Mouse (Mus musculus) large intestine, adult 2 months (tissue): ENCODE results near the gene Trp73. TPM values are rescaled to one million over a fixed set of nuclear protein-coding genes. Genes with fewer than 3 reads are reported as not detected.
A peak's percentile ranks its signal among the peaks of the same experiment; 100 is the strongest.

Experiments
- DNase-seq: peaks from one replicate; pipeline ENCODE4 v3.0.0-alpha.2; 2012; ENCODE audit warnings: low read depth, low spot score
- WGBS: fragments of 180-500 bp; shearing (Covaris S2); methylation state at CpG from one replicate; pipeline ENCODE4 v1.1.7; 2018; 5-methylcytosine and 5-hydroxymethylcytosine counted together
- polyA plus RNA-seq: library from polyadenylated mRNA; depleted of rRNA; stranded (reverse); fragments of >200 nt; gene quantifications from 2 replicates; pipeline ENCODE4 v1.2.3, GENCODE M21; 2012

The Trp73 gene
- polyA plus RNA-seq, 1 experiment: 0.07 TPM

DNA sequence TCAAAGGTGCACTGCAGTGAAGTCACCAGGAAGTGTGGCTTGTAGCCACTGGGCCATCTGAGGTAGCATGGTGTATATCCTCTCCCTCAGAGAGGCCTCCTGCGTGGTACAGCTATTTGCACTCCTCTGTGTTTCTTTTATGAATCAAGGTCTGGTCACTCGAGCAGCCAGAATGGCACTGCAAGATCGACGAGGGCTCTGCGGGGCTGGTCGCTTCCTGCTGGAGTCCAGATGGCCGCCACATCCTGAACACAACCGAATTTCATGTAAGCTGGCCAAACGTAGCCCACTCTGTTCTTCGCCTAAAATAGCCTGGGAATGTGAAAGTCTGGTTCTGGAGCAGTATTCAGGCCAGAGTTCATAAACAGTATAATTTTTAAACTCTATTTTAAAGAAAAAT lies 6.3 kb upstream of the Trp73 start:
- 76% methylated on average over 10 of the region's 10 CpGs for WGBS
- DNase-seq: no peak

DNA sequence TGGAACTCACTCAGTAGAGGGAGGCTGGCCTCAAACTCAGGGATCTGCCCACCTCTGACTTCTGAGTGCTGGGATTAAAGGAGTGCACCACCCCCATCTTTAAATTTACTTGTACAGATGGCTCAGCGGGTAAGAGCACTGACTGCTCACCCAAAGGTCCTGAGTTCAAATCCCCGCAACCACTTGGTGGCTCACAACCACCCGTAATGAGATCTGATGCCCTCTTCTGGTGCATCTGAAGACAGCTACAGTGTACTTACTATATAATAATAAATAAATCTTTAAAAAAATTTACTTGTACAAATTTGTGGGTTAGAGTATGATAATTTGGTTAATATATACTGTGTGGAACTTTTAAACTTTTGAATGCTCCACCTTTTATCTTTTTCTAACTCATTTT lies 4.7 kb upstream of the Trp73 start:
- no peak for DNase-seq
- WGBS: 89% methylated on average over 3 of the region's 3 CpGs

DNA sequence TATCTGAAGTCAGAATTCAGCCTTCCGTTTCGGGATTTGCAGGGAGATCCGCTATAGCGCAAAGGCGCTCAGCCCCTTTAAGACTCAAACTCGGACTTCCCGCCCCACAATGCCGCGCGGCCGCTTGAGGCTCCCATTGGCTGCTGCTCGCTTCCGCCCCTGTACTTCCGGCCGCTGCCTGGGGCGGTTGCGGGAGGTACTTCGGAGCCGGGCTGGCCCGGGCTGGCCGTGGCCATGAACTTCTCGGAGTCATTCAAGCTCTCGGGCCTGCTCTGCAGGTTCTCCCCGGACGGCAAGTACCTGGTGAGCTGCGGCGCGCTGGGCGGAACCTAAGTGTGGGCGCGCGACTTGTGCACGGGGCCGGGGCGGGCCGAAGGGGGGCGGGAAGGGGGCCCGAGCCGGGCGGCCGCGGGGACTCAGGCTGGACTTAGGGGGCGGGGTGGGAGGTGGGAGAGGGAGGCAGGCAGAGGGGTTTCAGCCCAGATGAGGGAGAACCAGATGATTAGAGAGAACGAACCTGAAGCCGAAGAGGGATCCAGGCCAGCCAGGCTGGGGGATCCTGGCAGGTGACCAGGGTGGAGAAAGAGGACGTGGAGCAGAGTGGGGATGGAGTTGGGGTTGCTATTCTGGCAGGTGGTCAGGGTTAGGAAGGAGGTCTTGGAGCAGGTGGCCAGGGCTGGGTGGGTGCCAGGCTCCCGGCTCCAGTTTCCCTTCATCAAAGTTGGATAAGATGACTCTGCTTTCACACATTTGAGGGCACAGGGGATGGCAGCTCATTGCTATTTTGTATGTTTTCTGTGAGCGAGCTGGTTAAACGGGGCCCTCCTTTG lies 2.4 kb upstream of the Trp73 start, which contains the start of gene Wrap73:
Gene Wrap73 (plus strand): TSS at position 162 of the 830 bp plus-strand sequence.
- under 1% methylated on average over 49 of the region's 49 CpGs for WGBS
- DNase-seq: peak; percentile 58

DNA sequence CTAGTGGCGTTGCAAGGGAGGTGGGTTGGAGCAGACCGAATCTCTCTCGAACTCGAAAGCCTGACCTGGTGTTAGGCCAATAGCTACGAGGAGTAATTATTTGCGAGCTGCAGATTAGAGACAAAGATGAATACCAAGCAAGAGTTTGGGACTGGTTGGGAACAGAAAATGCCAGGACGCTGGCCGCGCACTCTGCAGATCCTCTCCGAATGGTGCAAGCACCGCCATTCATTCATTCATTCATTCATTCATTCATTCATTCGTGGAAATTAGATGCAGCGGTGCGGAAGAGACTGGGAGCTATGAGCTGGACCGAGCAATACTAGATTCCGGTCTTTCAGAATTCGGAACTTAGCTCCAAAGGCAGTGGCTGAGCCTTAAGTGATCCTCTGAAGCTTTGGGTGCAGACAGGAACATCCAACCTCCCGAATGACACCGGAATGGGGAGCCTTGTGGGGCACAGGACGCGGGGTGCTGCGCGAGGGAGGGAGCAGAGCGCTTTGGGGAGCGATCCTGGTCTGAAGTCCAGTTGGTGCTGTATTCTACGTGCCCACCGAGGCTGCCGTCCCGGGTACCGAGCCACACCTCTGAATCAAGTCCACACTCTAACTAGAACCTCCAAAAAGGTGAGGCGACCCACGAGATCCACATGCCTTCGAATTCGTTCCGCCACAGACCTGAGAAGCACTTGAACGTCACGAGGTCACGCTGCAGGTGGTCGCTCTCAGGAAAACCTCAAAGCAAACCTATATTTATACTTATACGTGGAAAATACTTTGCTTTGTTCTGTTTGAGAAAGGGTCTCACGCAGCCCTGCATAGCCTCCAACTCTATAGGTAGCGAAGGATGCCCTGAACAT lies 1.2 kb upstream of the Trp73 start:
- DNase-seq: no peak
- WGBS: 2% methylated on average over 42 of the region's 42 CpGs

DNA sequence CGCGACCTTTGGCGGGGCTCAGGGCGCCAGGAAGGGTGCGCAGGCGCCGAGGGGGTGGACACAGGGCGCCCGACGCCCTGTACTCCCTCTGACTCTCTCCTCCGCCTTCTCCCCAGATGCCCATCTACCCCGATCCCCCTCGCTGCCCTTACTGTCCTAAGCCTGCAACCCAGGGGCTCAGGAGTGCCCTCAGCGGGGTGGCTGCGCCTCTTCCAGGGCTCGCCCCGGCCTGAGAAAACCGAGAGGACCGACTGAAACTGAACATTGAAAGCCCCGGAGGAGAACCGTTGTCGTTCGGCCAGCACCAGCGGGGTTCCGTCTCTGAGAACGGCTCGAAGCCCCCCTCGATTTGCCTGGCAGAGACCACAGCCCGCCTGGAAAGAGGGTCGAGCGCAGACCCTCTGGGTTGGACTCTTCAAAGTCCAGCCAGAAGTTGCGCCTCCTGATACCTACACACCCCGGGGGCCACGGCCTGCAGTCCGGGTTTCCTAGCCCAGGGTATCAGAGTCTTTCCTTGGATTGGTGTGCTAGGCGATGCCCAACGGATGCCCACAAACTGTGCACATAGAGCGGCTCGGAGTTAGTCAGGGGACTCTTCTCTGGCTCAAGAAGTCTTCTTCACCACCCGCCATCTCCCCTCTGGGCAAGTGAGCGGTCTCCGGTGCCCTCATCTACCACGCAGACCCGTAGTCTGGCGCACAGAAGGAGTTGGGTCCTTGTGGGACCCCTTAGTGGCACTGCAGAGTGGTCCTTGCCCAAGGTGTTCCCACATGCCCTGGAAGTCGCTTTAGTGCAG lies 403 bp upstream of the Trp73 start:
- no peak for DNase-seq
- 4% methylated on average over 46 of the region's 46 CpGs for WGBS

DNA sequence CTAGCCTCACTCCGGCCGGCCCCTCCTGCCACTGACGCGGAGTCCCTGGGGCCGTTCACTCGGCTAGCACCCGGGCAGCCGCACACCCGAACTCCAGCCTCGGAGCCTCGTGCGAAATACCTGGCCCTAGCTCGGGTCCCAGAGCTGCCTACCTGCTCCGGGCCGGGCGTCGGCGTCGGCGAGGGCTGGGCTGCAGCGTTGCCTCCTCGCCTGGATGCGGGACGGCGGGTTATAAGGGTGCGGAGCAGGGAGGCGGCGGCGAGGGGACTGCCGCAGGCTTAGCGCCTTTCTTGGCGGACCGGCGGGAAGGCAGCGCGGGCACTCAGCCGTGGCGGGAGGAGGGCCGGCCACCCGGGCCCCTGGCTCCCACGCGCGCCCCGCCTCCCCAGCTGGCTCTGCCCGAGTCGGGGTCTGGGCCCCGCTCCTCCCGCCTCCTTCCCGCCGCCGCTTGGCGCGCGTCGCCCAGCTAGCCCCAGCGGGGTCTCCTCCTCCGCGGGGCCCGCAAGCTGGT lies 282 bp downstream of the Trp73 start:
- 2% methylated on average over 44 of the region's 59 CpGs for WGBS
- no peak for DNase-seq

DNA sequence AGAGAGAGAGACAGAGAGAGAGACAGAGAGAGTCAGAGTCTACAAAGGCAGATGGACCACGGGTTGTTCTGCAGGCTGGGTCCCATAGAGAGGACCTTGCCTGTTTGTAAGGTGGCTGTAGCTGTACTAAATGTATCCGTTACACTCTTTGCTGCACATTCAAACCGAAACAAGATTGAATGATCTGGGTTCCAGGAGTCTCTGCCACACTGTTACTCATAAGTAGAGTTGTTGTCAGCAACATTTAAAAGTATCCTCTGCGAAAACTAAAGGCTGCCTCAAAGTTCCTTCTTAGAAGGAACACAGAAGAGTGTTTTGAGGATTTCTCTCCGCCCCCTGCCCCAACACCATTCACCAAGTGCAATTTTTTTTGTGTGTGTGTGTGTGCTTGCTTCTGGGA lies 2.9 kb downstream of the Trp73 start:
- no peak for DNase-seq
- 56% methylated on average over 5 of the region's 5 CpGs for WGBS

- WGBS: 51% methylated on average over 4 of the region's 4 CpGs
Observed at GRCm38 (mm10) chr4:154134803-154135202, 5.2 kb downstream of the Trp73 start.

DNA sequence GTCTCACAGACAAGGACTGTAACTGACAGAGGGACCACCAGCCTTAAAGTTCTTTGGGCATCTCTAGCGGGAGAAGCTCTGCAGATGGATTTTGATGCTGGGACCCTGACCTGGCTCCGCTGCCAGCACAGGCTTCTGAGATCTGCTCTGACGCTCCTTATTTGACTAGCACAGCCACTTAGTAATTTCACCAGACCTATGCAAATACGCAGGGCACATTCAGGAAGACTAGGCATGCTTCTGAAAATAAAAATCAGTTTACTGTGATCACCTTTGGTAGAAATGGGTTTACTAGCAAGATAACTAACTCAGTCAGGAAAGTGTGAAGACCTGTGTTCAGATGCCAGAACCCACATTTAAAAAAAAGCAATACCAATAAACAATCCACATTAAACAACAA lies 8.1 kb downstream of the Trp73 start:
- 76% methylated on average over 4 of the region's 4 CpGs for WGBS

More at GRCm38 (mm10) chr4:154134803-154135202, 5.2 kb downstream of the Trp73 start:
- no peak for DNase-seq

DNA sequence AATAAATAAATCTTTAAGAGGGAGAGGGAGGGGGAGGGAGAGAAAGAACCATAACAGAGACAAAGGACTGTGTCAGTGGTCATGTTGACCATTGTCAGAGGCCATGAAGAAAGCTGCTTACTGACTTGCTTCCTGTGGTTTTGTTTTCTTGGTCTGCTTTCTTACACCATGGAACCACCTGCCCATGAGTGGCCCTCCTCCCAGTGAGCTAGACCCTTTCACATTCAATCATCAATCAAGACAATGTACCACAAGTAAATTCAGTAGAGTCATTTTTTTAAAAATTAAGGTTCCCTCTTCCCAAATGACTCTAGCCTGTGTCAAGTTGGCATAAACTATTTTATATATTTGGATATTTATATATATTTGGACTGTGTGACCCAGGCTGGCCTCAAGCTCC lies 10.1 kb downstream of the Trp73 start:
- DNase-seq: no peak

More for the DNA sequence above, 8.1 kb downstream of the Trp73 start:
- DNase-seq: no peak

- no peak for DNase-seq
- 66% methylated on average over 3 of the region's 3 CpGs for WGBS
Observed at GRCm38 (mm10) chr4:154127273-154127672, 12.7 kb downstream of the Trp73 start.

GRCm38 (mm10) chr4:154125202-154125601 lies 14.8 kb downstream of the Trp73 start:
- WGBS: 59% methylated on average over 5 of the region's 5 CpGs

GRCm38 (mm10) chr4:154123553-154123952 lies 16.5 kb downstream of the Trp73 start:
- WGBS: 47% methylated on average over 6 of the region's 6 CpGs
- no peak for DNase-seq

More at GRCm38 (mm10) chr4:154125202-154125601, 14.8 kb downstream of the Trp73 start:
- no peak for DNase-seq

DNA sequence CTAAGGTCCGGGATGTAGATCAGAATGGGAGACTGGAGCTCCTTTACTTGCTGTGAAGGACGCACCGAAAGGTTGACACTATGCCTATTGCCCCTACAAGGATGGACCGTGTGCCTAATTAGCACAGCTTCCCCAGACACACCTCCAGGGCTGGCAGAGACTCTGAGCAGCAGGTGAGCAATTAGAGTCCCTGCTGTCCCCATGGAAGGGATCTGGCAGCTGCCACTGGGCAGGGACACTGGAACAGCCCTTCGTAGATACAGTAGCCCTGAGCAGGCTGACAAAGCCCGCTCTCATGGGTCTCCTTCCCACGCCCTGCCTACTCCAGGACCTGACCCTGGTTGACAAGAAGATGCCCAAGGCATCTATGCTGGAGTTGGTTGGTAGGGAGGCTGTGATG lies 17.6 kb downstream of the Trp73 start:
- 63% methylated on average over 7 of the region's 7 CpGs for WGBS
- no peak for DNase-seq

DNA sequence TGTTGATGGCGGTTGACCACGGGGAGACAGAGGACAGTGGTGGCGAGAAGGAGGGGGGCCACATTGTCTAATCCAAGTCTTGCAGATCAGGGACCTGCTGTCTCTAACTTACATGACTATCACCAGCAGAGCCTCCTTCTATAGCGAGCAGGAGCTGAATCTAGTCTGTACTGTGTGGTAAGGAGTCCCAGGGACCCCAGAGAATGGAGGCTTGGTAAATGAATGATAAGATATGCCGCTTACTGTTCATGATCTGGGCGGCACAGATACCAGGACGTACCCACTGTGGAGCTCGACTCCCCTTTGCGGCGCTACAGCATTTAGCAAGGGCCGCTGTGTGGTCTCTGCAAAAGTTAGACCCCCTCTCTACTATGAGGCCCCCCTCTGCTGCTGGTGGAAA lies 18.2 kb downstream of the Trp73 start:
- DNase-seq: no peak
- WGBS: 86% methylated on average over 11 of the region's 11 CpGs

DNA sequence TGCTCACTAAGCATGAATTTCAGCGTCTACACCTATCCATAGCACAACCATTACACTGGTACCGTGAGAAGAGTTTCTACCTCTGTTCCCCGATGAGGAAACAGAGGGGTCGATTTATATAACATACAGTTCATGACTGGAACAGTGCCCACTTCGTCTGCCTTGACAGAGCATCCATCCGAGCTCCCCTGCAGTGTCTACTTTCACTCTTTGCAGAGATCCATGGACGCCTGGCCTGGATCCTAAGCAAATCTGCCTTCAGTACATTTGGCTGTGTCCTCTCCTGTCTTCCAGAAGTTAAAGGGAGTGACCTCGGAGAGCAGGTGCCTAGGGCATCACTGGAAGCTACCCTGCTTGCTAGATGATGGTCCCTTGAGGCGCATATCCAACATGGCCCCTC lies 20.8 kb downstream of the Trp73 start:
- 56% methylated on average over 9 of the region's 9 CpGs for WGBS
- DNase-seq: no peak

DNA sequence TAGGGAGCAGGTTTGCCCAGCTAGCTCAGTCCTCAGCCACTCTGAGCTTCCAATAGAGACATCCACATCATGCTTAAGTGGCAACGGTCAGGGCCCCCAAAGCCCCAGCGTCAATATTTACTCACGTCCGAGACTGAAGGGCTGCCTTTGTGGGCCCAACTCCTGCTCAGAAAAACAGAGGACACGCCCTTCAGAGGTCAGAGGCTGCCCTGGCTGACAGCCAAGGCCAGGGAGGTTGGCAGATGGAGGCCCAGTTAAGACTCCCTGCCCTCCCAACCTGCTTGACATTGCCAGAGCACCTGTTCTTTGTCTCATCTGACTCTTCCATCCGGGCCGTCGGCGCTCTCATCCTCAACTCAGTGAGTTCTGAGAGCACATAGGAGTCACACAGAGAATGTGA lies 21.2 kb downstream of the Trp73 start:
- 23% methylated on average over 9 of the region's 9 CpGs for WGBS
- DNase-seq: no peak

DNA sequence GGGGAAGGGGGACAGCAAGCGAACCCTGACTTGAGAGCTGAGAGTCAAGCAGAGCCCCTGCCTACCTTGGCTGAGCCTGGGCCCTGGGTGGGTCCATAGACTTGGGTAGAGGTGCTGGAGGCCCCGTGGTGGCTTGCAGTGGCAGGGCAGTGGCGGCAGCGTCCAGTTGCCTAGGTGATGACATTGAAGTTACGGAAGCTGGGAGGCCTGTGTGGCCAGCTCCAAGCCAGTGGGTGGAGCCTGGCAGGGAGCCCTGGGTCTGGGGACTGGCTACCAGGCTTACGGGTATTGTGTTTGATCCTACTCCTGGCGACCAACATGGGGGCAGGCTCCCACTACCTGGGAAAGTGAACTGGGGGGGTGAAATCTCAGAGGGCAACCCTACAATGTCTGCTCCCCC lies 23.6 kb downstream of the Trp73 start:
- 69% methylated on average over 7 of the region's 7 CpGs for WGBS
- no peak for DNase-seq

- 65% methylated on average over 11 of the region's 11 CpGs for WGBS
- DNase-seq: no peak
Observed at GRCm38 (mm10) chr4:154109850-154110243, 30.2 kb downstream of the Trp73 start.
